Mouse (Mus musculus): ENCODE measurements at regions not wholly inside any gene's neighbourhood (a gene's known extent, or its start where the extent isn't known, plus 50 kb on each side); places are given as distances from the start of the nearest gene placed in this dataset.

DNA sequence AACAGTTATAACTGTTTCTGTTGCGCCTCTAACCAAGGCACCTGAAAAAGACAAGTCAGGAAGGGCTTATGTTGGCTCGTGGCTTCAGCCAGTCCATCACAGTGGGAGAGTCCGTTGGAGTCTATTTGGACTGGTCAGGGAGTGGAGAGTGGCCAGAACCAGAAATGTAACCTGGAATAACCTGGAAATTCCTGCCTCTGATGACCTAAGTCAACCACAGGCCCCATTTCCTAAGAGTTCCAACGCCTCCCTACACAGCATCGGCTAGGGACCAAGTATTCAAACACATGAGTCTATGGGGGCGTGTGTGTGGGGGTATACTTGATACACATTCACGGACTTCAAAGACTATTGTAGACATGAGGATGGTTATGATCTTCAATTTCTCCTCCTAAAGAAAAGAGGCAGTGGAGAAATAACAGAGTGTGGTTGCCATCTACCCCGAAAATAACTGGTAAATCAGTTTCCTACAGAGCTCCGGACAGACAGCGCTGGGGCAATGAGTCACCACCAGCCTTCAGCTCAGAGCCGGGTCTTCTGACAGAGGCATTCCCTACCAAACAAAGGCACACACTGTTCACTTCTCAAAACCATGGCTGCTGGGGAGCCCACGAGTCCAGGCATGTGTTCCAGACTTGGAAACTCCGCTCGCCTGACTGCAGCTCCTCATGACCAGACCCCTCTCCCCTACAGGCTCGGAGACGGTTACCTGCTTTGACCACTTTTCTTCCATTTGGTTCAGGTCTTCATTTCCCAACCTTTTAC, 167.0 kb upstream of the Irx5 start:
- TF ChIP-seq EP300 (IDR thresholded peaks at IDR 0.05; ENCODE audit: low read depth) (no peak), CTCF (IDR thresholded peaks at IDR 0.05; ENCODE audit: low read depth) (no peak)
